Mouse (Mus musculus): ENCODE measurements around the gene Nup85. TPM values are rescaled to one million over a fixed set of nuclear protein-coding genes. Genes with fewer than 3 reads are reported as not detected.

Nup85 gene
- polyA plus RNA-seq, 1 experiment = 42.6 TPM

DNA sequence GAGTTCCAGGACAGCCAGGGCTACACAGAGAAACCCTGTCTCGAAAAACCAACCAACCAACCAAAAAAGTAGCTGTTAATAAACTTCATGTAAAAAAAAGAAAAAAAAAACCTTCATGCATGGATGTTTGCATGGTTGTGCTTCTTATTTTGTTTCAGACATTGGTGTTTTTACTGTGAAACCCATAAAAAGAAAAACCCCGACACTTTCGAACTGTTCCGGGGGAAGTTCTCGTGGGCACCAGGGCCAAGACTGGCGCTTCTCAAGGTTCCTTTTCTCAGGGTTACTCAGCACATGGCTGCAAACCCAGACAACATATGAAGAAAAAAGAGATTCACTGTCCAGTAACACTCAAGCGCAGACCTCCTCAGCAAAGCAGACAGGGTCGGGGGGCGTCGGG, 68.6 kb downstream of the Nup85 start:
- no peak for TF ChIP-seq POLR2A (IDR thresholded peaks at IDR 0.05; ENCODE audit: control insufficient read depth, low read depth, low read length)
- TF ChIP-seq CTCF (IDR thresholded peaks at IDR 0.05; ENCODE audit: control insufficient read depth, insufficient read depth, insufficient replicate concordance, low read depth, low read length) = no peak
- Histone ChIP-seq H3K27ac (ENCODE audit: control insufficient read depth, insufficient read depth, low read depth, low read length) (no peak overlapping the region), H3K4me1 (ENCODE audit: control insufficient read depth, insufficient read depth, low read length) (no peaks in the 10 kb centered on the region; the same call in none of the 2 replicates), H3K27me3 (ENCODE audit: control insufficient read depth, insufficient read depth, low read length) (no peaks in the 10 kb centered on the region), H3K4me3 (ENCODE audit: control insufficient read depth, low read depth, low read length) (no peak overlapping the region), H3K36me3 (ENCODE audit: control insufficient read depth, insufficient read depth, low read length) (no peaks in the 10 kb centered on the region)

Other genes starting within 250 kb of the Nup85 start
- gene Ush1g, start 242.4 kb upstream of the Nup85 start, polyA plus RNA-seq (2012; rRNA removed) = 3.7 and 4.1 TPM in 2 replicates
- gene Otop3, start 229.7 kb upstream of the Nup85 start, polyA plus RNA-seq (2012; rRNA removed) = 0.17 and 0.40 TPM in 2 replicates
- gene Hid1, start 196.7 kb upstream of the Nup85 start, polyA plus RNA-seq (2012; rRNA removed) = 1.2 and 1.7 TPM in 2 replicates
- gene Cdr2l, start 182.5 kb upstream of the Nup85 start, polyA plus RNA-seq (2012; rRNA removed) = 5.2 TPM in 2 replicates
- gene Mrpl58, start 160.7 kb upstream of the Nup85 start, polyA plus RNA-seq (2012; rRNA removed) = 13.9 and 18.0 TPM in 2 replicates
- gene Atp5h, start 144.5 kb upstream of the Nup85 start, polyA plus RNA-seq (2012; rRNA removed) = 145 and 166 TPM in 2 replicates
- 11.8 and 13.6 TPM in 2 replicates for gene Kctd2, start 144.3 kb upstream of the Nup85 start, polyA plus RNA-seq (2012; rRNA removed)
- gene Trim80, start 123.9 kb upstream of the Nup85 start, polyA plus RNA-seq (2012; rRNA removed) = 307 and 344 TPM in 2 replicates
- gene Slc16a5, start 102.0 kb upstream of the Nup85 start, polyA plus RNA-seq (2012; rRNA removed) = 0.72 and 0.78 TPM in 2 replicates
- 3.3 and 3.8 TPM in 2 replicates for gene Armc7, start 88.8 kb upstream of the Nup85 start, polyA plus RNA-seq (2012; rRNA removed)
- gene Nt5c, start 72.6 kb upstream of the Nup85 start, polyA plus RNA-seq (2012; rRNA removed) = 32.4 and 34.0 TPM in 2 replicates
- gene Jpt1, start 50.0 kb upstream of the Nup85 start, polyA plus RNA-seq (2012; rRNA removed) = 548 and 576 TPM in 2 replicates
- gene Sumo2, start 28.2 kb upstream of the Nup85 start, polyA plus RNA-seq (2012; rRNA removed) = 50.6 and 72.2 TPM in 2 replicates
- 9.3 and 10.9 TPM in 2 replicates for gene Mrps7, start 39.5 kb downstream of the Nup85 start, polyA plus RNA-seq (2012; rRNA removed)
- gene Gga3, start 39.6 kb downstream of the Nup85 start, polyA plus RNA-seq (2012; rRNA removed) = 19.8 and 21.1 TPM in 2 replicates
- gene Mif4gd, start 48.5 kb downstream of the Nup85 start, polyA plus RNA-seq (2012; rRNA removed) = 383 and 445 TPM in 2 replicates
- gene Slc25a19, start 63.9 kb downstream of the Nup85 start, polyA plus RNA-seq (2012; rRNA removed) = 33.7 and 35.8 TPM in 2 replicates
- gene Grb2, start 144.2 kb downstream of the Nup85 start, polyA plus RNA-seq (2012; rRNA removed) = 7.7 TPM in 2 replicates
- gene Tmem94, start 201.0 kb downstream of the Nup85 start, polyA plus RNA-seq (2012; rRNA removed) = 80.1 and 91.5 TPM in 2 replicates
- 7.6 and 8.6 TPM in 2 replicates for gene Caskin2, start 249.2 kb downstream of the Nup85 start, polyA plus RNA-seq (2012; rRNA removed)

All from testis, adult 2 months (tissue).